Mouse (Mus musculus): ENCODE data around the gene Cep19. TPM values are rescaled to one million over a fixed set of nuclear protein-coding genes. Genes with fewer than 3 reads are reported as not detected.
"Not testable (repeated sequence)": the region's sequence is repeated elsewhere in the genome, so short reads cannot be mapped to it uniquely, and the experiment has no call there.

The Cep19 gene
- polyA plus RNA-seq, 1 experiment from 2014 or later = 22.3 TPM

DNA sequence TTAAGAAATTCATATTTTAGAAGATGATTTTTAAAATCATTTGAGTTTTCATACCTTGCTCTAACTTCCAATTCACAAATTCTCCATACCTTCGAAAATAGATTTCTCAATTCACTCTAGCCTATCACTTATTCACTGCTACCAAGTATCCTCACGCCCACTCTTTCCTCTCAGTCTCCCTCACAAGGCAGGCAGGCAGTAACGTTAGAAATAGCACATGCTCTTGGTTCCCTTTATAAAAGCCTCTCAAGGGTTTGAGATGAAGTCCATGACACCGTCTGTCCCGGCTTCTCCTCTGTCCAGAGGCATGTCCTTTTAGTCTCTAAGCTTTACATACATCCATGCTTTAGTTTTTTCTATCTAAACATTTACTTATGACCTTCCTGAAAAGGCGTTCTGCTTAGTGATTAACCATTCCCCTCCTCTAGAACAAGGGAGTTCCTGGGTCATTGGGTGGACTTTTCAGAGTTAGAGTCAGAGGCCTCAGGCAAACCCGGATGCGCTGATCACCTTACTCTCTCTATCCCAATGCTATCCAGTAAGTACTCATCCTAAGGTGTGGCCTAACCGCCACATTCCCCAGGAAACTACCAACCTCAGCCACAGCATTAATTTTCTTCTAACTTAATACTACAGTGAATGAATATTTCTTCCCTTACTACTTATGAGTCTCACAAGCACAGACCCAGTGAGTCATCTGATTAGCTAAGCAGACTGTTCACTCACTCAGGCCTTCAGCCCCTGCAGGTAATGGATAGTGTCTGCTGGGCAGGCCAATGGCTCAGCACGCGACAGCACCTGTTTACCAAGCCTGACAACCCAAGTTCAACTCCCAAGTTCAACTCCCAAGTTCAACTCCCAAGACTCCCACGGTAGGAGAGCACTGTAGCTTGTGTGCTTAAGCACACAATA is 31.0 kb upstream of the Cep19 start:
- peak overlapping the region; percentile 27 for H3K4me2 ChIP-seq (replicated peaks; ENCODE audit: low read depth)
- H3K27me3 ChIP-seq (replicated peaks; ENCODE audit: control insufficient read depth, insufficient read depth, low read length) = no peaks in the 10 kb centered on the region
- H3K36me3 ChIP-seq (ENCODE audit: control insufficient read depth, insufficient read depth) = no peaks in the 10 kb centered on the region
- no peaks in the 10 kb centered on the region for H3K9me3 ChIP-seq (ENCODE audit: control insufficient read depth)
- H3K4me1 ChIP-seq (replicated peaks; ENCODE audit: control insufficient read depth, insufficient read depth, low read length) = peaks cover 9% of the 10 kb centered on the region
- TF ChIP-seq CTCF (IDR thresholded peaks at IDR 0.05; ENCODE audit: low read depth) = 0 out of 2 replicates have a peak, but pooled peaks have one; percentile 22
- no peak overlapping the region for H3K9ac ChIP-seq (ENCODE audit: low read depth, low read length)
- ATAC-seq = peak; percentile 79
- WGBS = 32% methylated on average over 12 of the region's 12 CpGs
- H3K4me3 ChIP-seq (ENCODE audit: low read depth, low read length) = no peak overlapping the region
- H3K27ac ChIP-seq (ENCODE audit: low read depth, low read length) = peak overlapping the region; percentile 80

DNA sequence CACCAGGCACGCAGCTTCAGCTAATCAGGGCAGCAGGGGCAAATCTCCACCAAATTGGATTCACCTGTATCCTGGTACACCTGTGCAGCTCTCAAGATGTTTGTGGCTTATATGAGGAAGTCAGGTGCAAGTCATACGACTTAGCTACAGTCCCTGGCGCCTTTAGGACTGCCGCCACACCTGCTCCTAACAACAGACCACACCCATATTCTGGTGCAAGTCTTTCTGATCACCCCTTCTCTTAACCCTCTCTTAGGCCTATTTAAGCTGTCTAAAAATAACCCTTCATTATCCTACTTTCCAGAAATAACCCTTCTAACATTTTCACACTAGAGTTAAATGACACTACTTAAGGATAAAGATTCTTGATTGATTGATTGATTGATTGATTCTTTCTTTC is 29.5 kb upstream of the Cep19 start:
- ATAC-seq = peak; percentile 71
- WGBS = 11% methylated on average over 4 of the region's 4 CpGs
- H3K4me3 ChIP-seq (ENCODE audit: low read depth, low read length) = not testable (repeated sequence)

DNA sequence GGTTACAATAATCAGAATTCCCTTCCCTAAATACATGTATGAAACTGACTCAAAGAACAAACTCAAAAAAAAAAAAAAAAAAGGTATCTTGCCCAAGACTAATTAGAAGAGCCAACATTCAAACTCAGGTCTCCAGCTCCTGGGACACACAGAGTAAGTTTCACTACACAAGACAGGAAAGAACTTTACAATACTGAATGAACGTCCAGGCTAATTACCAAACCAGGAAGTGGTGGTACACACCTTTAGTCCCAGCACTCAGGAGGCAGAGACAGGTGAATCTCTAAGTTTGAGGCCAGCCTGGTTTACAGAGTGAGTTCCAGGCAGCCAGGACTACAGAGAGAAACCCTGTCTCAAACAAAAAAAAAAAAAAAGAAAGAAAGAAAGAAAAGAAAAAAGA is 23.8 kb upstream of the Cep19 start:
- Histone ChIP-seq H3K27ac (ENCODE audit: low read depth, low read length) (no peak overlapping the region), H3K4me3 (ENCODE audit: low read depth, low read length) (no peak overlapping the region), H3K4me2 (replicated peaks; ENCODE audit: low read depth) (no peak overlapping the region), H3K4me1 (replicated peaks; ENCODE audit: control insufficient read depth, insufficient read depth, low read length) (0 out of 2 replicates have a peak, but pooled peaks cover 6% of the 10 kb centered on the region), H3K9me3 (ENCODE audit: control insufficient read depth) (no peaks in the 10 kb centered on the region), H3K27me3 (replicated peaks; ENCODE audit: control insufficient read depth, insufficient read depth, low read length) (no peaks in the 10 kb centered on the region), H3K9ac (ENCODE audit: low read depth, low read length) (no peak overlapping the region), H3K36me3 (ENCODE audit: control insufficient read depth, insufficient read depth) (no peaks in the 10 kb centered on the region)
- ATAC-seq = no peak
- WGBS = 12% methylated on average over 1 of the region's 1 CpGs
- TF ChIP-seq CTCF (IDR thresholded peaks at IDR 0.05; ENCODE audit: low read depth) = no peak

More for the DNA sequence above, 29.5 kb upstream of the Cep19 start:
- H3K9me3 ChIP-seq (ENCODE audit: control insufficient read depth); H3K27ac ChIP-seq (ENCODE audit: low read depth, low read length); H3K4me1 ChIP-seq (replicated peaks; ENCODE audit: control insufficient read depth, insufficient read depth, low read length); H3K27me3 ChIP-seq (replicated peaks; ENCODE audit: control insufficient read depth, insufficient read depth, low read length); H3K9ac ChIP-seq (ENCODE audit: low read depth, low read length); H3K36me3 ChIP-seq (ENCODE audit: control insufficient read depth, insufficient read depth): not testable (repeated sequence)
- peak overlapping the region; percentile 42; the same call in 1 of the 2 replicates for H3K4me2 ChIP-seq (replicated peaks; ENCODE audit: low read depth)

DNA sequence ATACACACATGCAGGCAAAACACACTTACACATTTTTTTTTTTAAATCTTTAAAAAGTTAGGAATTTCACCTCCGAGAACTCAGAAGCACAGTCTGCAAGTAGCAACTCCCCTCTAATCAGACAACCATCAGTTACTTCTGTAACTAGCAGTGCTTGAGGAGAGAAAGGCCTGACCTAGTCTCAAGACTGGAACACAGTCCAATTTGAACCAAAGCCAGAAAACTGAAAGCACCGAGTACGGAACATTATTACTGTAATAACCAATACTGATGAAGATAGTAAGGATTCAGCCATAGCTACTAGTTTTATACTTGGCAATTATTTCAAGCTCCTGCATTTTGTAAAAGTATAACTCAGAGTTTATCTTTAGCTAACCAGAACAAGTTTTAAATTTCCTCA is 23.2 kb upstream of the Cep19 start:
- H3K9me3 ChIP-seq (ENCODE audit: control insufficient read depth) = no peaks in the 10 kb centered on the region
- H3K4me3 ChIP-seq (ENCODE audit: low read depth, low read length) = no peak overlapping the region; the same call in 1 of the 2 replicates
- peak overlapping the region; percentile 64 for H3K4me2 ChIP-seq (replicated peaks; ENCODE audit: low read depth)
- H3K27me3 ChIP-seq (replicated peaks; ENCODE audit: control insufficient read depth, insufficient read depth, low read length) = no peaks in the 10 kb centered on the region
- no peaks in the 10 kb centered on the region for H3K36me3 ChIP-seq (ENCODE audit: control insufficient read depth, insufficient read depth)
- 20% methylated on average over 3 of the region's 3 CpGs for WGBS
- TF ChIP-seq CTCF (IDR thresholded peaks at IDR 0.05; ENCODE audit: low read depth) = no peak
- 0 out of 2 replicates have a peak, but pooled peaks cover 6% of the 10 kb centered on the region for H3K4me1 ChIP-seq (replicated peaks; ENCODE audit: control insufficient read depth, insufficient read depth, low read length)
- no peak for ATAC-seq
- no peak overlapping the region for H3K27ac ChIP-seq (ENCODE audit: low read depth, low read length)
- H3K9ac ChIP-seq (ENCODE audit: low read depth, low read length) = no peak overlapping the region

DNA sequence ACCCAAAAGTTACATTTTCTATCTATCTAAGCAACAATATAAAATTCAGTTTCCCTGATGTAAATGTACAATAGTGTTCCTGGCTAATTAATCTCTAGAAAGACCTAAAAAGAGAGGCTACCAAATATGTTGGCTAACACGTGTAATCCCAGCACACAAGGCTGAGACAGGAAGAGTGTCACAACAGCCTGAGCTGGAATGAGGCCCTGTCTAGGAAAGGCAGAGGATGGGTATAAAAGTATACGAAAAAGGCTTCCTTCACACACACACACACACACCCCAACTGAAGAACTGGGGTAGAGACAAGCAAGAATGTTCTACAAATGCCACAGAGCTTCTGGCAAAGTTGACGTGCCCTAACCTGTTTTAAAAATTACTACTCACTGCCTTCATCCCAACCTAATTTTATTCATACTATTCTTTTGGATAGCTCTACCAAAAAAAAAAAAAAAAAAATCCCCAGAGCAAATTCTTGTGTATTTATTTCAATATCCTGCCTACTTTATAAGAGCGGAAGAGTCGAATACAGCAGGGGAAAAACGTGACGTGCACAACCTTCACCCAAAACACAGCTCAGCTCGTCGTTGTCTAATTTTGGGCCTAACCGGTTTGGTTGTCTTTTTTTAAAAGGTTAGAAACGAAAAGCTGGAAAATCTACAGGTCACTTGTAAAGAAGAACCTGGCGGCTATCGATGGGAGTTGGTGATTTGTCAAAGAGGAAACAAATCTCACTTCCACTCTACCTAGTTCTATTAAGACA is 21.8 kb upstream of the Cep19 start:
- Histone ChIP-seq H3K4me1 (replicated peaks; ENCODE audit: control insufficient read depth, insufficient read depth, low read length) (0 out of 2 replicates have a peak, but pooled peaks cover 6% of the 10 kb centered on the region), H3K36me3 (ENCODE audit: control insufficient read depth, insufficient read depth) (no peaks in the 10 kb centered on the region), H3K27ac (ENCODE audit: low read depth, low read length) (peak overlapping the region; percentile 100), H3K4me3 (ENCODE audit: low read depth, low read length) (peak overlapping the region; percentile 97), H3K27me3 (replicated peaks; ENCODE audit: control insufficient read depth, insufficient read depth, low read length) (no peaks in the 10 kb centered on the region), H3K4me2 (replicated peaks; ENCODE audit: low read depth) (peak overlapping the region; percentile 64), H3K9ac (ENCODE audit: low read depth, low read length) (peak overlapping the region; percentile 94), H3K9me3 (ENCODE audit: control insufficient read depth) (no peaks in the 10 kb centered on the region)
- under 1% methylated on average over 13 of the region's 13 CpGs for WGBS
- no peak for TF ChIP-seq CTCF (IDR thresholded peaks at IDR 0.05; ENCODE audit: low read depth)
- no peak for ATAC-seq

DNA sequence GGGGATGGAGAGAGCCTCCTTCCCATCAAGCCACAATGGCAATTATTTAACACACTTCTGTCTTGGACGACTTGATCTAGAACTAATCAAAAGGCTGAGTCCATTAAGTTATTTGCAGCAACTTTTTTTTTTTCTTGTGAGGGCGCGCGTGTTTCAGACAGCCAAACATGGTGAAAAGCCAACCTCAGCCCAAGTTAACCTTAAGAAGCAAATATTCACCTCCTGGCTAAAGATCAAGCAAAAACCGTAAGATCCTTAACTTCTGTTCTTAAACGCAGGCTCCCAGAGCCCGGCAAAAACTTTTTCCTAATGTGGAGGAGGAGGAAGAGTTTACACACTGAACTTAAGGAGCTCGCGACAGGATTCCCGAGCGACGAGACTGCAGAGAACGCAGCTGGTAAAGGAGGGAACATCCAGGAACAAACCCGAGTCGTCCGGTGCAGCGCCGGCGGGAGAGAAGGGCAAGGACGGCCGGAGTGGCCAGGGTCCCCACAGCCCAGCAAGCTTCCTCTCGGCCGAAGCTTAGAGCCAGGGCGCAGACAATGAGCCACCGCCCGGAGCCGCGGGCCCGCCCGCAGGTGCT is 21.1 kb upstream of the Cep19 start:
- no peaks in the 10 kb centered on the region for H3K9me3 ChIP-seq (ENCODE audit: control insufficient read depth)
- H3K27ac ChIP-seq (ENCODE audit: low read depth, low read length) = peak overlapping the region; percentile 100
- H3K27me3 ChIP-seq (replicated peaks; ENCODE audit: control insufficient read depth, insufficient read depth, low read length) = no peaks in the 10 kb centered on the region
- H3K4me2 ChIP-seq (replicated peaks; ENCODE audit: low read depth) = peak overlapping the region; percentile 64
- under 1% methylated on average over 27 of the region's 30 CpGs for WGBS
- no peak for TF ChIP-seq CTCF (IDR thresholded peaks at IDR 0.05; ENCODE audit: low read depth)
- ATAC-seq = no peak
- peak overlapping the region; percentile 94 for H3K9ac ChIP-seq (ENCODE audit: low read depth, low read length)
- H3K36me3 ChIP-seq (ENCODE audit: control insufficient read depth, insufficient read depth) = no peaks in the 10 kb centered on the region; the same call in 1 of the 2 replicates
- H3K4me3 ChIP-seq (ENCODE audit: low read depth, low read length) = peak overlapping the region; percentile 97
- 0 out of 2 replicates have a peak, but pooled peaks cover 6% of the 10 kb centered on the region for H3K4me1 ChIP-seq (replicated peaks; ENCODE audit: control insufficient read depth, insufficient read depth, low read length)

Measured in intestine, postnatal 0 days (tissue).